Mouse (Mus musculus) neutrophil, adult 5-6 weeks (primary cell): ENCODE measurements around the gene Mul1. TPM values are rescaled to one million over a fixed set of nuclear protein-coding genes. Genes with fewer than 3 reads are reported as not detected.

Experiments used
- ATAC-seq: fragments of 151-379, 151-347 bp; 2 replicates; pipeline ENCODE4 v1.8.0; 2017; ENCODE audit warnings: mild to moderate bottlenecking, moderate TSS enrichment; ENCODE audit not compliant: insufficient number of reproducible peaks, poor library complexity, low FRiP score, severe bottlenecking; ENCODE audit errors: extremely low read depth
- total RNA-seq: library from RNA; stranded (forward); fragments of 200-1000 nt; gene quantifications from 2 replicates; pipeline ENCODE4 v1.2.3, GENCODE M21; 2017

Mul1 gene
- total RNA-seq, 1 experiment from 2014 or later: 7.2 TPM

GRCm38 (mm10) chr4:138426778-138427705 lies 7.4 kb upstream of the Mul1 start:
- ATAC-seq: peak; percentile 42; the same call in 1 of the 2 replicates

GRCm38 (mm10) chr4:138429778-138430177 lies 4.7 kb upstream of the Mul1 start:
- ATAC-seq: no peak

- no peak for ATAC-seq
Measured at GRCm38 (mm10) chr4:138431340-138431739, 3.1 kb upstream of the Mul1 start.

GRCm38 (mm10) chr4:138440062-138440461 lies 5.6 kb downstream of the Mul1 start:
- no peak for ATAC-seq

GRCm38 (mm10) chr4:138444941-138445340 lies 10.5 kb downstream of the Mul1 start:
- ATAC-seq: no peak

GRCm38 (mm10) chr4:138446981-138447380 lies 12.5 kb downstream of the Mul1 start:
- ATAC-seq: no peak

- ATAC-seq: peak; percentile 81
Measured at GRCm38 (mm10) chr4:138447387-138447786, 12.9 kb downstream of the Mul1 start.

- ATAC-seq: no peak
Measured at GRCm38 (mm10) chr4:138447827-138448602, 13.5 kb downstream of the Mul1 start.

- no peak for ATAC-seq
Measured at GRCm38 (mm10) chr4:138448872-138449615, 14.6 kb downstream of the Mul1 start.

- no peak for ATAC-seq
Measured at GRCm38 (mm10) chr4:138449636-138450314, 15.3 kb downstream of the Mul1 start.

- no peak for ATAC-seq
Measured at GRCm38 (mm10) chr4:138452306-138453096, 18.0 kb downstream of the Mul1 start.

GRCm38 (mm10) chr4:138453097-138453752 lies 18.8 kb downstream of the Mul1 start:
- no peak for ATAC-seq

- ATAC-seq: no peak
Measured at GRCm38 (mm10) chr4:138453753-138454570, 19.5 kb downstream of the Mul1 start, which contains the start of gene Camk2n1. Camk2n1 (plus strand) TSS chr4:138454314.

- ATAC-seq: no peak
Measured at GRCm38 (mm10) chr4:138454571-138455140, 20.2 kb downstream of the Mul1 start.

- no peak for ATAC-seq
Measured at GRCm38 (mm10) chr4:138455141-138455955, 20.9 kb downstream of the Mul1 start.
